Mouse (Mus musculus): ENCODE data around the gene Kcnj9.

- TF ChIP-seq CTCF (IDR thresholded peaks at IDR 0.05; ENCODE audit: control insufficient read depth, insufficient read depth, low read length) (no peak), POLR2A (IDR thresholded peaks at IDR 0.05; ENCODE audit: borderline replicate concordance, control insufficient read depth, low read depth, low read length) (no peak)
Measured at GRCm38 (mm10) chr1:172307936-172308335, 21.2 kb downstream of the Kcnj9 start.

All from bone marrow, adult 2 months (tissue).